Mouse (Mus musculus) effector memory CD4-positive, alpha-beta T cell, adult 7 months (primary cell): Measurements from ENCODE around the gene Gm20905. TPM values are rescaled to one million over a fixed set of nuclear protein-coding genes. Genes with fewer than 3 reads are reported as not detected.

ENCODE experiments used
- polyA plus RNA-seq: library from polyadenylated mRNA; unstranded; fragments of 100-300 nt; shearing (Covaris generic); gene quantifications from one replicate; pipeline ENCODE4 v1.2.1, GENCODE M21; 2017

Gm20905 gene
- not detected for polyA plus RNA-seq

GRCm38 (mm10) chrY:37259503-37259902 is at the start of gene Gm20905:
Gm20905 (minus strand) TSS chrY:37259603.

